Mouse (Mus musculus) lung, embryonic 16.5 days (tissue): ENCODE results near the gene Bpifc. TPM values are rescaled to one million over a fixed set of nuclear protein-coding genes. Genes with fewer than 3 reads are reported as not detected.
A peak's percentile ranks its signal among the peaks of the same experiment; 100 is the strongest.

Experiments
- ATAC-seq: fragments of 200-750 bp; cut with Nextera tagmentation; 2 replicates; pipeline ENCODE4 v1.8.0; 2017; ENCODE audit warnings: low read depth, mild to moderate bottlenecking, moderate library complexity
- H3K27ac ChIP-seq: fragments of 300-500 bp; sonication (generic); 2 replicates; pipeline ENCODE4 v1.5.1; 2014; ENCODE audit warnings: mild to moderate bottlenecking, control low read depth, low read length
- H3K27me3 ChIP-seq: fragments of 300-500 bp; sonication (generic); 2 replicates; pipeline ENCODE4 v1.6.1; 2014; ENCODE audit warnings: low read depth, low read length, mixed read lengths; ENCODE audit not compliant: control insufficient read depth, insufficient read depth
- H3K36me3 ChIP-seq: fragments of 300-500 bp; sonication (generic); 2 replicates; pipeline ENCODE4 v1.6.1; 2014; ENCODE audit warnings: low read length; ENCODE audit not compliant: control insufficient read depth, insufficient read depth
- H3K4me1 ChIP-seq: fragments of 300-500 bp; sonication (generic); replicated peaks from 2 replicates; pipeline ENCODE4 v1.6.1; 2014; ENCODE audit warnings: low read length, mixed read lengths; ENCODE audit not compliant: control insufficient read depth, insufficient read depth
- H3K4me2 ChIP-seq: fragments of 300-500 bp; sonication (generic); 2 replicates; pipeline ENCODE4 v1.6.1; 2014; ENCODE audit warnings: low read depth, low read length, control low read depth
- H3K4me3 ChIP-seq: fragments of 300-500 bp; sonication (generic); 2 replicates; pipeline ENCODE4 v1.5.1; 2014; ENCODE audit warnings: mild to moderate bottlenecking, low read length, control low read depth
- H3K9ac ChIP-seq: fragments of 300-500 bp; sonication (generic); 2 replicates; pipeline ENCODE4 v1.6.1; 2014; ENCODE audit warnings: low read length, control low read depth
- H3K9me3 ChIP-seq: fragments of 300-500 bp; sonication (generic); 2 replicates; pipeline ENCODE4 v1.6.1; 2016; ENCODE audit warnings: low read length; ENCODE audit not compliant: control insufficient read depth
- WGBS: fragments of 180-500 bp; shearing (Covaris S2); extraction: QIAGEN DNeasy Blood & Tissue Kit; methylation state at CpG from one replicate; pipeline ENCODE4 v1.1.7; 2014; 5-methylcytosine and 5-hydroxymethylcytosine counted together
- polyA plus RNA-seq: library from polyadenylated mRNA; unstranded; fragments of >200 nt; fragmentation: Nextera tagmentation; extraction: Ambion mirVana; gene quantifications from 2 replicates; pipeline ENCODE4 v1.2.1, GENCODE M21; 2015

The Bpifc gene
- polyA plus RNA-seq, 1 experiment from 2014 or later = 0.13 TPM

GRCm38 (mm10) chr10:86000447-86000846, 11.2 kb downstream of the Bpifc start:
- Histone ChIP-seq H3K9ac (no peak overlapping the region), H3K4me3 (no peak overlapping the region), H3K4me2 (no peak overlapping the region), H3K9me3 (no peaks in the 10 kb centered on the region), H3K4me1 (no peaks in the 10 kb centered on the region), H3K27me3 (no peaks in the 10 kb centered on the region), H3K36me3 (no peaks in the 10 kb centered on the region), H3K27ac (no peak overlapping the region)
- 94% methylated on average over 4 of the region's 4 CpGs for WGBS
- ATAC-seq = no peak

DNA sequence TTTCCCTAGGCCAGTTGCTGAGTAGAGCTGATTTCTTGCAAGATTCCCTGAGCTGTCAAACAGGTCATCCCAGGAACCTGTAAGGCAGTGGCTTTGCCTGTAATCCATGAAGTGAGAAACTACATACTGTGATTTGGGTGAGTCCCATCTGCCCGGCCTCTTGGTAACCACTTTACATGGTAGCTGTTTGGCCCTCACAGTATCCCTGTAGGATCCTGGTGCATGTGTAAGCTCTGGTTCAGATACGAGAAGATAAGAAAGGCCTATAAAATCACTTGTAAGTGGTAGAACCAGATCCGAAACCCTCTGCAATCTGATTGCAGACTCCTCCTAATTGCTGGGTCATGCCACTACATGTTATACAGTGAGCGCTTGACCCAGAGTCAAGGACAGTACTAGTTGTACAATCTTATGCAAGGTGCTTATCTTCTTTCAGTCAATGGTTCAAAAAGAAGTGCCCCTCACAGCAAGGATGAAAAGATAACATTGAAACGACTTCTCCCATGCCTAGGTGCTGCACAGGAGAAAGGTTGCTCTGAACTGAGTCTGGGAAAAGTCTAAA, 17.1 kb downstream of the Bpifc start:
- 51% methylated on average over 5 of the region's 5 CpGs for WGBS
- Histone ChIP-seq H3K4me1 (no peaks in the 10 kb centered on the region), H3K27me3 (no peaks in the 10 kb centered on the region), H3K4me3 (no peak overlapping the region), H3K9ac (no peak overlapping the region), H3K9me3 (no peaks in the 10 kb centered on the region), H3K4me2 (no peak overlapping the region), H3K27ac (no peak overlapping the region), H3K36me3 (no peaks in the 10 kb centered on the region)
- no peak for ATAC-seq

DNA sequence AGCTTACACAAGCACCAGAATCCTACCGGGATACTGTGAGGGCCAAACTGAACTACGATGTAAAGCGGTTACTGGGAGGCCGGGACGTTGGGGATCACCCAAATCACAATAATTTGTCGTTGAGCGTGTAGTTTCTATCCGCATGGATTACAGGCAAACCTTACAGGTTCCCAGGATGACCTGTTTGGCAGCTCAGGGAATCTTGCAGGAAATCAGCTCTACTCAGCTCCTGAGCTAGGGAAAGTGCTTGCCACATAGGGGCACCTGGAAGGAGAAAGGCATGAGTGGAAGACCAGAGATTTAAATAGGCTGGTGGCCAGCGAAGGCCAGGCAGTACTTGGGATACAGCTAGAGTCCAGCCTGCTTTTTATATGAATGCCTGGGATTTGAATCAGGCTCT, 17.9 kb downstream of the Bpifc start:
- H3K4me1 ChIP-seq = no peaks in the 10 kb centered on the region
- H3K4me2 ChIP-seq = no peak overlapping the region
- H3K9me3 ChIP-seq = no peaks in the 10 kb centered on the region
- H3K4me3 ChIP-seq = no peak overlapping the region
- H3K27ac ChIP-seq = no peak overlapping the region
- no peak for ATAC-seq
- no peaks in the 10 kb centered on the region for H3K36me3 ChIP-seq
- no peak overlapping the region for H3K9ac ChIP-seq
- H3K27me3 ChIP-seq = no peaks in the 10 kb centered on the region
- 83% methylated on average over 9 of the region's 9 CpGs for WGBS

DNA sequence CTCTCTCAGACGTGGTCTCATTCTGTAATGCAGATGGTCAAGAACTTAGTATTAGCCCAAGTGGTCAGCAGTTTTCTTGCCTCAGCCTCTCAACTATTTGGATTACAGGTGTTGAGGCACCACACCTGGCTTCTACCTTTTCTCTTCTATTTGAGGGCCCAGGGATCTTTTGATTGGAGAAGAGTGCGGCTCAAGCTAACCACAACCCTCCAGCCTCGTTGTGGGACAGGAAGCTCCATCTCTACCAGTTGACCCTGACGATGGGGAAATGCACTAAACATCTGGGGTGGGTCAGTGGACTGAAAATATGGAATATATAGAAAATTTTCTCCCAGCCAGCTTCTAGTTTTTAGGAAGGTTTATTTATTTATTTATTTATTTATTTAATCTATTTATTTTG, 19.3 kb downstream of the Bpifc start:
- 71% methylated on average over 4 of the region's 4 CpGs for WGBS
- Histone ChIP-seq H3K4me2 (no peak overlapping the region), H3K4me3 (no peak overlapping the region), H3K4me1 (no peaks in the 10 kb centered on the region), H3K9me3 (no peaks in the 10 kb centered on the region), H3K9ac (no peak overlapping the region), H3K27ac (no peak overlapping the region), H3K36me3 (no peaks in the 10 kb centered on the region), H3K27me3 (no peaks in the 10 kb centered on the region)
- no peak for ATAC-seq

DNA sequence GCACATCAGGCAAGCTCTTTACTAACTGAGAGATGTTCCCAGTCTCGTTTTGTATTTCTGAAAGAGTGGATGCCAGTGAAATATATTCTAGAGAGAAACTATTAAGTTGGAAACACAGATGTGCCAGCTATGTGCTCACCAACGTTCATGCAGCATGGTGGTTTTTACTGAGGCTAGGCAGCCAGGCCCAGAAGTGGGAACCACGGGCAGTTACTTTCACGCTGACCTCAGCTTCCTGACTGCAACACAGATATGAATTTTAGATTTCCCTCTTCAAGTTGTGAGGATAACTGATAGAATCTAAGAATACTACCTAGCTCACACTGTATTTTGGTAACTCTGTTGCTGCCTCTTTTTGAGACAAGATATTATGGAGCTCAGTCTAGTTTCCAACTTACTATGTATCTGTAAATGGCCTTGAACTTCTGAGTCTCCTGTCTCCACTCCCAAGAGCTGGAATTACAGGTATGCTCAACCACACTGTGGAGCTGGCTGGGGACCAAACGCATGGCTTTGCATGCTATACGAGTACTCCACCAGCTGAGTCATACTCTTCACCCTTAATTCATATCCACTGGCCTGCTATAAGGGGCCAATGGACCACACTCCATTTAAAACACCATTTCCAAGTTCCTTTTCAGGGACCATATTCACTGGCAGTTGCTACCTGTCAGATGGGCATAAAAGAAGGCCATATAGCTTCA, 22.1 kb downstream of the Bpifc start:
- 65% methylated on average over 6 of the region's 6 CpGs for WGBS
- ATAC-seq = no peak
- no peaks in the 10 kb centered on the region for H3K9me3 ChIP-seq

GRCm38 (mm10) chr10:85972915-85973314, 38.8 kb downstream of the Bpifc start:
- no peak overlapping the region for H3K4me2 ChIP-seq
- no peak overlapping the region for H3K4me3 ChIP-seq
- ATAC-seq = peak; percentile 80
- WGBS = 48% methylated on average over 4 of the region's 4 CpGs
- H3K4me1 ChIP-seq = no peaks in the 10 kb centered on the region
- no peak overlapping the region for H3K27ac ChIP-seq
- no peaks in the 10 kb centered on the region for H3K27me3 ChIP-seq
- H3K9ac ChIP-seq = no peak overlapping the region
- no peaks in the 10 kb centered on the region for H3K36me3 ChIP-seq
- H3K9me3 ChIP-seq = no peaks in the 10 kb centered on the region

More for the DNA sequence above, 22.1 kb downstream of the Bpifc start:
- Histone ChIP-seq H3K4me2 (no peak overlapping the region), H3K9ac (no peak overlapping the region), H3K27me3 (no peaks in the 10 kb centered on the region), H3K4me3 (no peak overlapping the region), H3K36me3 (no peaks in the 10 kb centered on the region), H3K4me1 (no peaks in the 10 kb centered on the region), H3K27ac (no peak overlapping the region)

DNA sequence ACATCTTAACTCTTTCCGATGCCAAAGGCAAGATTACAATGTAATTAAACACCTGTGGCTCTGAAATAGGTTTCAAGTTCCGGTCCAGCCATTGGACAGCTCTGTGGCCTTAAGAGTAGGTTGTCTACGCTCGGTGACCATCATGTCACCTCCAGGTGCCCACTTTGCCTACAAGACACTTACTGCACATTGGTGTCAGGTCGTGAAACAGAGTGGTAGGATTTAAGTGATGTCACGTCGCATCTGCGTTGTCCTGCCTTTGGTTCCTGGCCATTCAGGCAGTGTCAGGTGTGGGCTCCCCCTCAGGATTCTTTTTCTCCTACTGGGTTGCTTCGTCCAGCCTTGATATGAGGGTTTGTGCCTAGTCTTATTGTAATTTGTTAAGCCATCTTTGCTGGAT, 39.9 kb downstream of the Bpifc start:
- Histone ChIP-seq H3K27ac (no peak overlapping the region), H3K4me2 (no peak overlapping the region), H3K4me3 (no peak overlapping the region), H3K9me3 (no peaks in the 10 kb centered on the region), H3K9ac (no peak overlapping the region), H3K4me1 (no peaks in the 10 kb centered on the region), H3K36me3 (no peaks in the 10 kb centered on the region), H3K27me3 (no peaks in the 10 kb centered on the region)
- no peak for ATAC-seq
- WGBS = 82% methylated on average over 9 of the region's 9 CpGs

DNA sequence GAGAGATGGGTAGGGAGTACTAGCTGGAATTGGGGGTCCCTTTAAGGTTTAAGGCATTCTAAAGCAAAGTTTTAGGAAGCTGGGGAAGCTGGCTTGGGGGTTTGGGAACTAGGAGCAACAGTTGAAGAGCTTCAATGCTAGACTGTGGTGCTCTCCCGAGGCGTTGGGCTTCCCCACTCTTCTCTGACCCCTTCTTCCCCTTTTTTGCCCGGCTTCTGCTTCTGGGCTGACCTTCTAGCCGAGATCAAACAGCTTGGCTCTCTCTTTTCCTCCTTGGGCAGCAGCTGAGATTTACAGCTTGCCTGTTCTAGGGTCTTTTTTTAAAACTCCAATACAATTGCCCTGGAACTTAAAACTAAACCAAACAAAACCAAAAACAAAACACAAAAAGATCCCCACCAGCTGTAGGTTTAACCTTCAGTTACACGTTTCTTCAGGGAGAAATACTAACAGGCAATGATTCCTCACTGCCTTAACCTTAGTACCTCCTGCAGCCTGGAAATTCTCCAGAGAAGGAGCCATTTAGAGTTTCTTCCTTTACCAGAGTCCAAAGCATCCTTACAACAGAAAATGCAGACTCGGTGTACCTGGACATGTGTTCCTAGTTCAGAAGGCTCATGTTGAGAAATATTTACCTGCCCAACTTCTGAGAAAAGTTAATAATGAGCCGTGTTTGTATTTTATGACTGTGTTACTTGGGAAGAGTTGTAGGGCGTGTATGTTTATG, 41.6 kb downstream of the Bpifc start:
- WGBS = 41% methylated on average over 8 of the region's 8 CpGs
- Histone ChIP-seq H3K27ac (no peak overlapping the region), H3K9me3 (no peaks in the 10 kb centered on the region), H3K9ac (no peak overlapping the region), H3K36me3 (no peaks in the 10 kb centered on the region), H3K4me1 (no peaks in the 10 kb centered on the region), H3K4me2 (no peak overlapping the region), H3K4me3 (no peak overlapping the region), H3K27me3 (no peaks in the 10 kb centered on the region)
- ATAC-seq = no peak

- Histone ChIP-seq H3K4me3 (no peak overlapping the region), H3K27me3 (no peaks in the 10 kb centered on the region), H3K9me3 (no peaks in the 10 kb centered on the region), H3K36me3 (no peaks in the 10 kb centered on the region), H3K4me2 (no peak overlapping the region), H3K9ac (no peak overlapping the region), H3K27ac (no peak overlapping the region), H3K4me1 (no peaks in the 10 kb centered on the region)
- no peak for ATAC-seq
- WGBS = 35% methylated on average over 2 of the region's 2 CpGs
Measured at GRCm38 (mm10) chr10:85968731-85969130, 43.0 kb downstream of the Bpifc start.
